Mouse (Mus musculus): ENCODE measurements around the gene Eps8l1. TPM values are rescaled to one million over a fixed set of nuclear protein-coding genes. Genes with fewer than 3 reads are reported as not detected.

Eps8l1 gene
- polyA plus RNA-seq, 1 experiment: 12.7 TPM

DNA sequence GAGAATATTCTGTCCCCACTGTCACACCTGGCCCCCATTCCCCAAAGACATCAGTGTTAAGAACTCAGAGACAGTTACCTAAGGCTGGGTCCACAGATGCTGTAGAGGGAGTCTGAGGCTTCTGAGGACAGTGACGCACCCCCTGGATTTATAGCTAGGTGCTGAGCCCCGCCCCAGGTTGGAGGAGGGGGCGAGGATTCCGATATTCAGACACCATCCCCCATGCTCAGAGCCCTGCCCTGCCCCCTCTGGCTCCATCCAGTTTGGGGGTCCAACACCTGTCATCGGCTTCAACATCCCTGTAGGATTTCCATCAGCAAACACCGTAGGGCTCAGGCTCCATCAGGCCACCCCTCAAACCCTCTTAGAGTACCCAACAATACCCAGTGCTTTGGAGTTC, 55.4 kb downstream of the Eps8l1 start:
- TF ChIP-seq POLR2A (IDR thresholded peaks at IDR 0.05; ENCODE audit: low read depth, low read length): no peak
- no peak for TF ChIP-seq CTCF (conservative IDR thresholded peaks at IDR 0.05; ENCODE audit: insufficient read depth, insufficient read length, low read depth, low read length)
- DNase-seq: no peak
- WGBS: 70% methylated on average over 6 of the region's 6 CpGs
- Histone ChIP-seq H3K4me1 (ENCODE audit: control insufficient read depth, insufficient read depth, low read length) (no peaks in the 10 kb centered on the region), H3K27me3 (replicated peaks; ENCODE audit: control insufficient read depth, insufficient read depth, low read length) (no peaks in the 10 kb centered on the region), H3K4me3 (ENCODE audit: insufficient read depth, low read depth, low read length) (no peak overlapping the region), H3K27ac (ENCODE audit: insufficient read depth, low read depth, low read length) (no peak overlapping the region), H3K36me3 (ENCODE audit: control insufficient read depth, insufficient read depth, low read length) (no peaks in the 10 kb centered on the region)

DNA sequence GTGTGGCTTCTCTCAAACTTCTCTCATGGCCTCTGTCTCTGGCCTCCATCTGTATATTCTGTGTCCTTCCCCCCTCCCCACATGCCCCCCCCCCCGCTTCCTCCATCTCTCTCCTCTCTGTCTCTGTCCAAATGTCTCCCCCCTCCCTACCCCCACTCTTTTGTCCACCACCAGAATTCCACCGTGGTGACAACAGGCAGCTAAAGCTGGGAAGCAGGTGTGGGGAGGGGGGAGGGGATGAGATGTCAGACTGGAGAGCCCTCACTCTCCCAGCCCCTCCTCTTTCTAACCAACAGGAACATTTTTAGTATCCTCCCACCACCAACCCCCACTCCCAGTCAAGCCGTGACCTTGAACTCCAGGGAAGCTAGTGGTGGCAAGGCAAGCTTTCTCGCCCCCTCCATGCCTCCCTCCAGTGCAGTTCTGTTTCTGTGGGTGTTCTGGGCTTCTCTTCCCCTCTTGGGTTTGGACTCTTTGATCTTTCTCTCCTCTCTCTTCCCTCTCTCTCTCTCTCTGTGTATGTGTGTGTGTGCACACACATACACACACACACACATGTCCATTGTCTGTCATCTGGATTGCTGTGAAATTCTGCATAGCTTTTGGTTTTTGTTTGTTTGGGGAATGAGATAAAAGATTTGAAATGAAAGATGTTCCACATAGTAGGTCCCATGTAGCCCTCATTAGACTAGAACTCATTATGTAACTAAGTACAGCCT, 56.0 kb downstream of the Eps8l1 start, which contains the start of gene Tnnt1:
Tnnt1 (minus strand) TSS at position 51 of the 719 bp plus-strand sequence.
- H3K36me3 ChIP-seq (ENCODE audit: control insufficient read depth, insufficient read depth, low read length): no peaks in the 10 kb centered on the region
- no peak for TF ChIP-seq CTCF (conservative IDR thresholded peaks at IDR 0.05; ENCODE audit: insufficient read depth, insufficient read length, low read depth, low read length)
- TF ChIP-seq POLR2A (IDR thresholded peaks at IDR 0.05; ENCODE audit: low read depth, low read length): no peak
- WGBS: 32% methylated on average over 4 of the region's 4 CpGs
- DNase-seq: no peak
- no peak within 1 kb of the TSS for H3K27ac ChIP-seq (ENCODE audit: insufficient read depth, low read depth, low read length)
- no peak within 1 kb of the TSS for H3K4me3 ChIP-seq (ENCODE audit: insufficient read depth, low read depth, low read length)
- H3K27me3 ChIP-seq (replicated peaks; ENCODE audit: control insufficient read depth, insufficient read depth, low read length): no peaks in the 10 kb centered on the region
- no peaks in the 10 kb centered on the region for H3K4me1 ChIP-seq (ENCODE audit: control insufficient read depth, insufficient read depth, low read length)

DNA sequence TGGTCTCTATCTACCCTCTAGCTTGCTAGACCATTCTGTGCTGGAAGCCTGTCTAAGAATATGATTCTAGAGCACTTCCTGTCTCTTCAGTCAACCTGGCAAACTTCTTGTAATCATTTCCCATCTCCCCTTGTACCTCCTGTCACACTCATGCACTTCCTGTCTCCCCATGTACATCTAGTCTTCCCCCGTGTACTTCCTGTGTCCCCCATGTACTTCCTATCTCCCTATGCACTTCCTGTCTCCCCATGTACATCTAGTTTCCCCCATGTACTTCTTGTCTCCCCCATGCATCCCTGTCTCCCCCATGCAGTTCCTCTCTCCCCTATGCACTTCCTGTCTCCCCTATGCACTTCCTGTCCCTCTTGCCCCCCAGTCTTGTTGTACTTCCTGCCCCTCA, 58.0 kb downstream of the Eps8l1 start:
- TF ChIP-seq POLR2A (IDR thresholded peaks at IDR 0.05; ENCODE audit: low read depth, low read length) (no peak), CTCF (conservative IDR thresholded peaks at IDR 0.05; ENCODE audit: insufficient read depth, insufficient read length, low read depth, low read length) (no peak)
- H3K4me1 ChIP-seq (ENCODE audit: control insufficient read depth, insufficient read depth, low read length): no peaks in the 10 kb centered on the region

DNA sequence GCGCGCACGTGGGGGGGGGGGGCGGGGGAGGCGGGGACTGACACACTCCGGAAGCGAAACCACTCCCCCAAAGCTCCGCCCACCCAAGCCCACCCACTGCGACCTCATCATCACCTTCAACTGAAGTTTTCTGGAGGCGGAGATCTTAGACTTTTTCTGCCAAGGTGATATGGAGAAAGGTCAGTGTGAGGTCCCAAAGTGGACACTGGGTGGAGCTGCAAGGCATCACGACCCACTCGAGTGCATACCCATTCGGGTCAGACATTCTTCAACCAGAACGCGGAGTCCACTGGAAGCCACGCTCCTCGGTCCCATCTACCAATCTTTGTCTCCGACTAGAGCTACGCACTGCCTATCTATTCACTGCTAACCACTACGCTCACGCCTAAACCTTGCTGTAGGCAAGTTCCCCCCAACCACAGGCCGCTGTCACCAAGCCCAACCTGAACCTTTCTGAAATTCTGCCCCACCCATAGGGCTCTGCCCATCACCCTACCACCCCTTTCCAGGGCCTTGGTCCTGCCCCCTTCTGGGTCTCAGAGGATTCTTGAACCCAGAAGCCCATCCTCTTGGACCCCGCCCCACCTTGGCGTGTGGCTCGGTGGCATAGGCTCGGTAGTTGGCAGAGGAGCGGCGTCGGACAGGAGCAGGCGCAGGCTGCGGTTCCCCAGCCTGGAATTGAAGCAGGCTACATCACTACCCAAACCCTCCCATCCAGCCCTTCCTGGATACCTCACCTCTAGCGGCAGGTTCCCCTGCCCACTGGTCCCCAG, 60.9 kb downstream of the Eps8l1 start:
- no peak for DNase-seq
- 37% methylated on average over 32 of the region's 32 CpGs for WGBS
- no peak overlapping the region for H3K4me3 ChIP-seq (ENCODE audit: insufficient read depth, low read depth, low read length)
- H3K4me1 ChIP-seq (ENCODE audit: control insufficient read depth, insufficient read depth, low read length): no peaks in the 10 kb centered on the region
- no peaks in the 10 kb centered on the region for H3K36me3 ChIP-seq (ENCODE audit: control insufficient read depth, insufficient read depth, low read length)
- no peak overlapping the region for H3K27ac ChIP-seq (ENCODE audit: insufficient read depth, low read depth, low read length)
- no peaks in the 10 kb centered on the region for H3K27me3 ChIP-seq (replicated peaks; ENCODE audit: control insufficient read depth, insufficient read depth, low read length)
- TF ChIP-seq POLR2A (IDR thresholded peaks at IDR 0.05; ENCODE audit: low read depth, low read length): no peak
- TF ChIP-seq CTCF (conservative IDR thresholded peaks at IDR 0.05; ENCODE audit: insufficient read depth, insufficient read length, low read depth, low read length): no peak

More for the DNA sequence above, 58.0 kb downstream of the Eps8l1 start:
- Histone ChIP-seq H3K27ac (ENCODE audit: insufficient read depth, low read depth, low read length) (no peak overlapping the region), H3K4me3 (ENCODE audit: insufficient read depth, low read depth, low read length) (no peak overlapping the region), H3K36me3 (ENCODE audit: control insufficient read depth, insufficient read depth, low read length) (no peaks in the 10 kb centered on the region), H3K27me3 (replicated peaks; ENCODE audit: control insufficient read depth, insufficient read depth, low read length) (no peaks in the 10 kb centered on the region)
- no peak for DNase-seq
- WGBS: 71% methylated on average over 1 of the region's 1 CpGs

DNA sequence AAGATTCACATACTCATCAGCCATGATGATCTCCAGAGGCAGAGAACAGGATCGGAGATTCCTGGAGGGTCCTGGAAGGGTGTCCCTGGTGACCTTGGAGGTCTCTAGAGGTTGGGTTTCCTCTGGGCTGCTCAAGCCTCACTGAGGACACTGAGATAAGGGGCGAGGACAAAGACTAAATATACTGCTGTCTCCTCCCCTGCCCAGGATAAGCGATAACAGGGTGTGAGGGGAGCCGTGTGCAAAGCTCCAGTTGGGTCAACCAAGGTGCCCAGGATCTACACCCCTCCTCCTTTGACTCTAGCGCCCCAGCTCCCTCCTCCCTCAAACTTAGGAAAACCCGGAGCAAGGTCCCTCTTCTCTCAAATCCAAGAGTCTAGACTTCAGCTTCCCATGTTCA, 61.8 kb downstream of the Eps8l1 start:
- DNase-seq: no peak
- H3K27ac ChIP-seq (ENCODE audit: insufficient read depth, low read depth, low read length): no peak overlapping the region
- H3K4me3 ChIP-seq (ENCODE audit: insufficient read depth, low read depth, low read length): no peak overlapping the region
- WGBS: 73% methylated on average over 6 of the region's 6 CpGs
- no peaks in the 10 kb centered on the region for H3K4me1 ChIP-seq (ENCODE audit: control insufficient read depth, insufficient read depth, low read length)
- TF ChIP-seq POLR2A (IDR thresholded peaks at IDR 0.05; ENCODE audit: low read depth, low read length) (no peak), CTCF (conservative IDR thresholded peaks at IDR 0.05; ENCODE audit: insufficient read depth, insufficient read length, low read depth, low read length) (no peak)
- H3K27me3 ChIP-seq (replicated peaks; ENCODE audit: control insufficient read depth, insufficient read depth, low read length): no peaks in the 10 kb centered on the region
- no peaks in the 10 kb centered on the region for H3K36me3 ChIP-seq (ENCODE audit: control insufficient read depth, insufficient read depth, low read length)

DNA sequence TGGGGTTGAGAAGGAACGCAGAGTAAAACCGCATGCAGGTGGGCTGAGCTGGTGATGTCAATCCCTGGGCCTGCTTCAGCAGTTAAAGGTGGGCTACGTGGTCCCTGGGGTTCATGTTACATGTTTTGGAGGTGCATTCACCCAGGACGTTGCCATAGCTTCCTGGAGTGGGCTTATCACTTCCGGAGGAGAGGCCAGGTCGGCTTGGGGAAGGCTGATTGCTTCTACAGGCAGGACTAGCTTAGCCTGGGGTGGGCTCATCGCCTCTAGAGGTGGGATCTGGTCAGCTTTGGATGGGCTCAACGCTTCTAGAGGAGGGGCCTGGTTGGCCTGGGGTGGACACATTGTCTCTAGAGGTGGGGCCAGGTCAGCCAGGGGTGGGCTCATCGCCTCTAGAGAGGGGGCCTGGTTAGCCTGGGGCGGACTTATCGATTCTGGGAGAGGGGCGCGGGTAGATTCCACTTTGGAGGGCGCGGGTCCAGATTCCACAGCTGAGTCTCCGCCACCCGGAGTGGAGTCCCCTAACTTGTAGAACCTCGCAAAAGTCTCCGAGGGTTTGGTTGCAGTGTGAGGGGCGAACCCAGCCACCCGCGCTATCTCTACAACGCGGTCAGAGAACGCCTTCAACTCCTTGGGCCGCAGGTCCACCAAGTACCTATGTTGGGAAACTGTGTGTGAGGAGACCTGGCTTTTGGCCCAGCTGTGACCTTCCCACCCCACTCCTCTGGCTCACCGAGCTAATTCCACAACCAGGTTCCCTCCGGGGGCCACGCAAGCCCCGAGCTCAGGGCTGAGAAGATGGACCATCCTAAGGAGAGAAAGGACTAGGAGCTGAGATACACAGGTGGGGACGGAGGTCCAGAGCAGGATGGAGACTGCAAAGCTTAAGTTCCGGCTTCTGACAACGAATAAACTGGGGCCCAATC, 63.0 kb downstream of the Eps8l1 start:
- Histone ChIP-seq H3K27ac (ENCODE audit: insufficient read depth, low read depth, low read length) (no peak overlapping the region), H3K4me1 (ENCODE audit: control insufficient read depth, insufficient read depth, low read length) (no peaks in the 10 kb centered on the region), H3K27me3 (replicated peaks; ENCODE audit: control insufficient read depth, insufficient read depth, low read length) (no peaks in the 10 kb centered on the region), H3K4me3 (ENCODE audit: insufficient read depth, low read depth, low read length) (no peak overlapping the region), H3K36me3 (ENCODE audit: control insufficient read depth, insufficient read depth, low read length) (no peaks in the 10 kb centered on the region)
- 86% methylated on average over 33 of the region's 33 CpGs for WGBS
- DNase-seq: no peak
- TF ChIP-seq CTCF (conservative IDR thresholded peaks at IDR 0.05; ENCODE audit: insufficient read depth, insufficient read length, low read depth, low read length) (no peak), POLR2A (IDR thresholded peaks at IDR 0.05; ENCODE audit: low read depth, low read length) (no peak)

Measured in kidney, adult 2 months (tissue).